Mouse (Mus musculus): ENCODE results near the gene Gprc5d.

The Gprc5d gene

GRCm38 (mm10) chr6:135136439-135137161, 18.5 kb upstream of the Gprc5d start:
- in situ Hi-C loops (cut with MboI, MseI), result no loop called here

DNA sequence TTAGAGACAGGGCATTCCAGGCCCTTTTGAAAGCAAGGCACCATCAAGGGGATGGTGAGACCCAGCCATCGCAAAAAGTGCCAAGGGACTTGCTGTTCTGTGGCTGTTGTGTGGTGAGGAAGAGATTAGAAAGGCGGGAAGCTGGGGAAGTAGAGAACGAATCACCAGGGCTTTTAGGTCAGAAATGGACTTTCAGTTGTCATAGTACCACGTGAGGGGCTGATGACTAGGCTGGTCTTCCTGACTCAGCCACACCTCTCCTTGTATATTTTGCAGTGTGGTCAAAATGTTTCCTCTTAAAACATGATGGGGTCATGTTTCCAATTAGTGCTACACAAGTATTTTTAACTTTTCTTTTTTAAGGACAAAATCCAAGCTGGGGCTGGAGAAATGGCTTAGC, 17.7 kb upstream of the Gprc5d start:
- in situ Hi-C loops (cut with MboI, MseI), result no loop called here

GRCm38 (mm10) chr6:135133486-135133885, 15.4 kb upstream of the Gprc5d start:
- in situ Hi-C loops (cut with MboI, MseI), result no loop called here

DNA sequence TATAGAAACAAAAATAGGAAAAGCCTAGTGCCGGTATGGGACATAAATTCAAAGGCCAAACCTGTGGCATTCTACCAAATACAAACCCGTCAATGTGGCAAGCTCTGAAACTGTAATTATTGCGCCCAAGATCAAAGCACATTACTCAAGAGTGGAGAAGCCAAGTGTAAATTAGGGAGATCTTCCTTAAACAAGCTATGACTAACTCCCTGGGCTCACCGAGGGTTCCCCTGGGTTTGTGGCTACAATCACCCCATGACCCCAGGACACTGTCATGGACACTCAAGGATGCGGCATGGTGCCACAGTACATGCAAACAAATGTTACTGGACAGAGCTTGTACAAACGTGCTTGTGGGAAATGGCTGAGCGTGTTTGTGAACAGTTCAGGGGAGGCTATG, 15.0 kb upstream of the Gprc5d start:
- in situ Hi-C loops (cut with MboI, MseI), result no loop called here

DNA sequence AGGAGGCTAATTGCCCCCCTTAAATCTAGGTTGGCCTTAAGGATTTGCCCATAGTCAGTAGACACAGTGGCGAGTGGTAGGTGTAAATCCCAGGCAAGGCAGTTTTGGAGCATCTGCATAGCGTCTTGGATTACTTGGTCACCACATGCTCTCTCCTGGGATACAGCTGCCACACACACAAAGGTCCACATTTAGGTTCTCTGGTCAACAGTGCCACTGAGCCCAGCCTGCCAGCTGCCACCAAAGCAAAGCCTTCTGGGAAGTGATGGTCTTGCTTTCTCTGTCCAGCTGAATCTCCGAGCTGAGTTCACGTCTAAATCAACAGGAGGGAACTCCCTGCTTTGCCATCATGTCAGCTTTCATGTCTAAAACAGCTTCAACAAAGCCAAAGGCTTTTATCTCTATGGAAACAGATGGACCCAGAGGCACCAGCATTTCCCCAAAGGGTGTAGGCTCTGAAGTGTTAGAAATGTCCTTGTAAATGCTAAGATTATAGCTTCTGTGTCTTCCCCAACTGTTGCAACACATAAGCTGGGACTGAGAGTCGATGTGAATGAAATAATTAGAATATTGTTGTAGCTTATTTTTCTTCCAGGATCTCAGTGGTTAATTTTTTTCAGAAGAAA, 6.8 kb upstream of the Gprc5d start:
- in situ Hi-C loops (cut with MboI, MseI), result loop anchor here in 1 of 2 experiments (10.0 kb wide), 1 partner anchor 1240 kb away; no protein-coding TSS in a partner anchor

GRCm38 (mm10) chr6:135116479-135116878, 1.6 kb downstream of the Gprc5d start:
- in situ Hi-C loops (cut with MboI, MseI), result no loop called here

DNA sequence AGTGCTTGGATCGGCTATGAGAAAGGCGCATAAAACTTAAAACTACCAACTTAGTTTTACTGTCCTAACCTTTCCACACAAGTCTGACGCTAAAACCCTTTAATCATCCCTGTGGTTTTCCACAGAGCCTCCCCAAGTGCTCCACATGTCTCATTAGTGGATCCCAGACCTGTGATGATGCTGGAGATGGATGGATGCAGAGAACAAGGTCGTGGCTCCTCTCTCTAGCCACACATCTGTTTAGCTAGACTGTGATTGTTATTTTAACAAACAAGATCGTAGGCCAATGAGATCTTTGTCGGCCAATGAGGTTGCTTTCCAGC, 5.0 kb downstream of the Gprc5d start:
- in situ Hi-C loops (cut with MboI, MseI), result no loop called here

DNA sequence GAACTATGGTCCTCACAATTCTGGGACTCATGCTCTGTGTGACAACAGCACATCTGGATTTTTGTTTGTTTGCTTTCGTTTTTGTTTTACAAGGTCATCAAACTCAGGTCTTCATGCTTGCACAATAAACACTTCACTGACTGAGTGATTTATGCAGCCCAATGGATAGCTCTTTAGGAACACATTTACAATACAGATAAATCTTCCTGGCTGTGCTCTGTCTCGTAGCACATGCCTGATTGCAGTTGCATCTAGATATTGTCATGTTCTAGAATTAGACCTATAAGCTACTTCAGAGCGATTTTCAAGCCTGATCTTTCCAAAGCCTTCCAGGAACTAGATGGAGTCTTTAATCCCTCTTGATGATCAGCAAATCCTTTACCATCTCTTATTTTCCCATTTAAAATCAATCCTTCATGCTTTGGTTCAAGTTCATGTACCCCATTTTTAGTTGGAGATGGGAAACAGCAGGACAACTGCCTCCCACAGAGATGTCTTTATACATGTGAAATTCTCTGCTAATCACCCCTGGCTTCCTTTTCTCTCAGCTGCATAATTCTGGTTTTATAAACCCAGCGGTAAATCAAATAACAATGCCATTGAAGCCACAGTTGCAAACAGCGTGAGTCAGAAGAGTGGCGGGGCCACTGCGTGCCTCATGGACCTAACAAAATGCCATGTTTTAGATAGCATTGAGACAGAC, 5.5 kb downstream of the Gprc5d start:
- in situ Hi-C loops (cut with MboI, MseI), result no loop called here

GRCm38 (mm10) chr6:135107014-135107413, 11.1 kb downstream of the Gprc5d start:
- in situ Hi-C loops (cut with MboI, MseI), result no loop called here

- in situ Hi-C loops (cut with MboI, MseI), result no loop called here
Measured at GRCm38 (mm10) chr6:135102736-135103303, 15.3 kb downstream of the Gprc5d start.

- in situ Hi-C loops (cut with MboI, MseI), result no loop called here
Measured at GRCm38 (mm10) chr6:135100787-135101472, 17.2 kb downstream of the Gprc5d start.

GRCm38 (mm10) chr6:135092798-135093470, 25.1 kb downstream of the Gprc5d start:
- in situ Hi-C loops (cut with MboI, MseI), result no loop called here

- in situ Hi-C loops (cut with MboI, MseI), result no loop called here
Measured at GRCm38 (mm10) chr6:135090661-135091060, 27.4 kb downstream of the Gprc5d start.

- in situ Hi-C loops (cut with MboI, MseI), result loop anchor here (5.0 kb wide), 3 partner anchors 53 to 293 kb away; no protein-coding TSS in a partner anchor
Measured at GRCm38 (mm10) chr6:135089786-135090185, 28.3 kb downstream of the Gprc5d start.

- in situ Hi-C loops (cut with MboI, MseI), result loop anchor here (5.0 kb wide), 3 partner anchors 54 to 294 kb away; no protein-coding TSS in a partner anchor
Measured at GRCm38 (mm10) chr6:135087721-135088451, 30.2 kb downstream of the Gprc5d start.

GRCm38 (mm10) chr6:135085703-135086102, 32.4 kb downstream of the Gprc5d start:
- in situ Hi-C loops (cut with MboI, MseI), result loop anchor here (5.0 kb wide), 3 partner anchors 57 to 297 kb away; no protein-coding TSS in a partner anchor

- in situ Hi-C loops (cut with MboI, MseI), result no loop called here
Measured at GRCm38 (mm10) chr6:135083991-135084502, 34.0 kb downstream of the Gprc5d start.

DNA sequence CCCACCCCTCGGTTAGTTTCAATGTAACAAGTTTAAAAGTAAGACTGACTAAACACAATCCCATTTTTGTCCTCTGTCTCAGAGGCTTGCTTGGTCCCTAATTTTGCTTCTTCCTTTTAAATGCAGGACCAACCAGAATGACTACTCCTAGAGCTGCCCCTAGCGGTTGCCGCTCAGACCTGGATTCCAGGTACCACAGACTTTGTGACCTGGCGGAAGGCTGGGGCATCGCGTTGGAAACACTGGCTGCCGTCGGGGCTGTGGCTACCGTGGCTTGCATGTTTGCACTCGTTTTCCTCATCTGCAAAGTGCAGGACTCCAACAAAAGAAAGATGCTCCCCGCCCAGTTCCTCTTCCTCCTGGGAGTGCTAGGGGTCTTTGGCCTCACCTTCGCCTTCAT, 39.7 kb downstream of the Gprc5d start:
- in situ Hi-C loops (cut with MboI, MseI), result no loop called here

DNA sequence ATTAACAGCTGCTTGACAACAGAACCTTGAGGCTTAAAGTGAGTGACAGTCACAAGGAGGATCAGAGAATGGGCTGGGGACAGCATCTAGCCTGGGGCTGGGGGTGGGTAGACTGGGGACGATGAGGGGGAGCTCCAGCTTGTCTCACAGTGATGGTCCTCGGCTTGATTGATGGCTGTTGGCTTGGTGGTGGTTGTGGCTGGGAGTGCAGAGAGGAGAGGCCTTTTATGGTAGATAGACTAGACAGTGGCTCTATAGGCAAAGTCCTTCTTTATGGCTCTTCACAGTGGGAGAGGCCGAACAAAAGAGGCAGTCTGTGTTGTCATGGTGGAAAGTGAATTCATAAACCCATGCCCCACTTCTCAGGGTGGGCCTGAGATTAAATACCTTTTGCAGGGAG, 41.9 kb downstream of the Gprc5d start:
- in situ Hi-C loops (cut with MboI, MseI), result no loop called here

DNA sequence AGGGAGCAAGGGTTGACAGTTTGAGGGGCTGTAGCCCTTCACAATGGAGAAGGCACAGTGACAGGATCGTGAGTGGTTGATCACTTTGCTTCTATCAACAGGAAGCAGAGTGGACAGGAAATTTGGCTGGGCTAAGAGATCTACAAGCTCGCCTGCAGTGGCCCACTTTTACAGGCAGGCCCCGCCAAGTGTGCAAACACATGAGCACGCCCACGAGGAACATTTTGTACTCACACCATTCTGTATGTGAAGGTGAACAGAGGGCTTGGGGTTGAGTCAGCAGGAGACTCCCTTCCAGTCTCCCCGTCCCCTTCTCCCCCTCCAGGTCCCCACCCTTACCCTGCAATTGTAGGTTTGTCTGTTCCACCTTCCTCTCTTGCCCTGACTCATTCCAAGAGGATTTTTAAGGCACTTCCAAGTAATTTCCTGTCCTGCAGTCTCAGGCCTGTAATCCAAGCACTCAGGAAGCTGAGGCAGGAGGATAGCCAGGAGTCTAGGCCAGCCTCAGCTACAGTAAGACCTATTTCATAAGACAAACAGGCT, 43.6 kb downstream of the Gprc5d start:
- in situ Hi-C loops (cut with MboI, MseI), result loop anchor here in 1 of 2 experiments (5.0 kb wide), 1 partner anchor 47 kb away; no protein-coding TSS in a partner anchor
